Mouse (Mus musculus): ENCODE results near the gene Cyp2f2. TPM values are rescaled to one million over a fixed set of nuclear protein-coding genes. Genes with fewer than 3 reads are reported as not detected.
A peak's percentile ranks its signal among the peaks of the same experiment; 100 is the strongest.

Gene Cyp2f2
- 100 to 1,000 TPM in 1 of 2 experiments, 1 to 10 TPM in 1; 2.1 to 993 TPM for total RNA-seq (2021)
- 363 and 752 TPM in 2 replicates for polyA plus RNA-seq (2012; rRNA removed)
- long read RNA-seq, partial matches to known transcripts: 0 of 1 reads
- long read RNA-seq, other reads (novel, unspliced or antisense): 0 of 1 reads

DNA sequence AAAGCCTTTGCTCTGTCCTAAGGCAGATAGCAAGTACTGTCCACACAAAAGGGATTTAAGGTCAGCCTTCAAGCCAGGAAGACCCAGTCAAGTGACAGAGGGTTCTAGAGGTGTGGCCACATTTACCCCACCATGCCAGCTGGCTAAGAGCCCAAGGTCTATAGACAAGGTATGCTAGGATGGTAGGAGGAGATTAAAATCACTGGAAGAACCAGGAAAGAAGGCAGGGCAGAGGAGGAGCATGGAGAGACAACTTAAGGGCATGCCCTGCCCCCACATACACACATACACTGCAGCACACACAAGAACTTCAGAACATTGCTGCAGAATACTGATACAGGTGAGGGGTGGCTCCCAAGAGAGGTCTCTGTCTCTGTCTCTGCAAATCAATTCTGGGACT lies at the start of gene Cyp2f2:
Gene Cyp2f2 (plus strand): TSS at position 234 of the 400 bp plus-strand sequence.
- peak; percentile 79 for DNase-seq

DNA sequence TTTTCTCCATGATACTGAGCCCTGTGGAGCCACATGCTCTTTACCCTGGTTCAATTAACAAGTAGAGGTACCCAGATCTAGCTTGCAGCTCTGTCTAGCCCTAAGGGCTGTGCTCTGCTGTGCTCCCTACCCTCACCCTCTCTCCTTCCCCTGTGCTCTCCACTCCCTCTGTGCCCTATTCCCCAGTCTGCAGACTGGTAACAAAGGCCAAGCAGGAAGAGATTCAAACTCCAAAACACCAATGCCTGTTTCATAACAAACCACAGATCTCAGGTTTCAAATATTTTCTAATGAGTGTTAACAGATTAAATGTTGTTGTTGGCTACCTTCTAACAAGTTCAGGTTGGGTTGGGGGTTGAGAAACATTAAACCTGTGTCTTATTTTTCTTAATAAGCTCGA lies 41.1 kb upstream of the Cyp2f2 start:
- DNase-seq: no peak

DNA sequence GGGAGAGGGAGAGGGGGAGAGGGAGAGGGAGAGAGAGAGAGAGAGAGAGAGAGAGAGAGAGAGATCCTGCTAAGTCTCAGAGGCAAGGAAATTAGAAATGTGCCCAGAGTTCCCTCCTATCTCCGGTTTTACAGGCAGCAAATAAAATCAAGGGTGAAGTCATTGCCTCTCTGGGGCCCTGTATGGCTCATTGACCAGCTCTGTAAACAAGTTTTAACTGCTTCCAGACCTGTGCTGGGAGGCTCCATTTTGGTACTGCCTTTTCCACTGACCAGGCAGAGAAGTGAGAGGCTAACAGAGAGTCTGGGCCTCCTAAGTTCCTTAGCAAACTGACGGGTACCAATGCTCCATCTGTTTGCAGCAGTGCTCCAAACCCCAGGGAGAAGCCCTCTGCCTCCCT lies 38.1 kb upstream of the Cyp2f2 start:
- no peak for DNase-seq

DNA sequence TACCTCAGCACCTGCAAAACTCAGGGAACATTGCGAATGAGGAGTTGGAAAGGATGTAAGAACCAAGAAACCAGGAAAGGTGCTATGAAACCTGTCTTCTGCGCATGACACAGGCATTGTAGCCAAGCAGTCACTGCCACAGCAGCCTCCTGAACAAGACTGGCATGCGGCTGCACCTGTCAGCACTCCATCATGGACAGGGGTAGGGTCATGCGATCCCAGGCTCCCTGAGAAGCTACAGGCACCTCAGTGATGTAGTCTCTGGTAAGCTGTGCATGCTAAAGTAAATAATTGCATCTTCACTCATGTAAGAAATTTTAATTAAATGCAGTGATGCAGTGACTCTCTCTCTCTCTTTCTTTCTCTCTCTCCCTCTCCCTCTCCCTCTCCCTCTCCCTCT lies 28.7 kb upstream of the Cyp2f2 start:
- DNase-seq: no peak

DNA sequence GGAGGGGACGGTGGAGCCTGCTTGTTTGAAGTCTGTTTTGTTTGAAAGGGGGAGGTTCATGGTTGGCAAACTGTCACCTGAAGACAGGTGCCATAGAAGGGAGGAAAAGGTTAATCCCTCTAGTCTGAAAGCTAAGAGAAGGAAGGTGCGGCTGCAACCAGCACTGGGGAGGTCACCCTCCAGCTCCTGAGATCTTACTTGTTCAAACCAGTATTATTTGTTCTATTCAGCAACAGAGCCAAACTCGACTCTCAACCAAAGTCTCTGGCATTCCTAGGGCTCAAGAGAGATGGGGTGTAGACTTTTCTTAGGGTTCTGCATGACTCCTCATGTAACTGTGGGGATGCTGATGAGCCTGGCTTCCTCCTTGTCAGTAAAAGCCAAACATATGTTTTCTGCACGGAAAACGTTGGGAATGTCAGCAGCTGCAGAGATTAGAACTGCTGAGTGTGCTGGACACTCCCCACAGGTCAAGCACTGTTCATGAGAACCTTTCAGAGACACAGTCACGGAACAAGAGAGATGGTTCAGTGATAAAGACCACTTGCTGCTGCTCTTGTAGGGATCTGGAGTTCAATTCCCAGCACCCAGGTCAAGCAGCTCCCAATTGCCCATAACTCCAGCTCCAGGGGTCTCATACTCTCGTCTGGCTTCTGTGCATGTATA lies 27.5 kb upstream of the Cyp2f2 start:
- no peak for DNase-seq

DNA sequence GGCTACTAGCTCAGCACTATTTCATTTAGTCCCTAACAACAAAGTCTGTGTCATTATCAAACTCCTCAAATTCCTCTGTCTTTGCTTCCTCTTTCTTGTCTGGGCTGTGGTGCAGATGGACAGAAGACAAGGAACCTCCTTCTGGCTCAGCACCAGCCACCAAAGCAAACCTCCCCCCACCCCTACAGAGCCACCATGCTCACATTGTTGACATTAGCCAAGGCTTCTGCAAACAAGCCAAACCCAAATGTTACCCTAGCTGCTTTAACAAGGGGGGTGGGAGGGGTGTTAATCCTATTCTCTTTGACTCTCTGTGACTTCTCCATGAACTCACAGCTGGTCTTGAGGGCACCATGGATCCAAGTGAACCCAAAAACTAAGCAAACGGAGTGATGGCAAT lies 26.8 kb upstream of the Cyp2f2 start:
- no peak for DNase-seq

DNA sequence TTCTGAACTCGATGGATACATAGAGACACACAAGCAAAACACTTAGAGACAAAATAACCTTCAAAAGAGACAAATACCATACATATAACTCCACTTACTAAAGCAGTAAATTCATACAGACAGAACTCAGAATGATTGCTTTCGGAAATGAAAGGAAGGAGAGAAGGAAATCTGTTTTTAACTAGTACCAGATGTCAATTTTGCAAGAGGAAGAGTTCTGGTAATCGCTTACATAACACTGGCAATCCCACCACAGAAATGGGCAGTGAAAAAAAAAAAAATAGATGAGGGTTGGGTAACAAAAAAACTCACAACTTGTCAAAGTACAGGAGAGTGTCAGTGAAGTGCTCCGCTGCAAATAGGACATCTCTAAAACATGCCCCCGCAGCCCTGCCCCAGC lies 14.8 kb upstream of the Cyp2f2 start:
- no peak for DNase-seq

DNA sequence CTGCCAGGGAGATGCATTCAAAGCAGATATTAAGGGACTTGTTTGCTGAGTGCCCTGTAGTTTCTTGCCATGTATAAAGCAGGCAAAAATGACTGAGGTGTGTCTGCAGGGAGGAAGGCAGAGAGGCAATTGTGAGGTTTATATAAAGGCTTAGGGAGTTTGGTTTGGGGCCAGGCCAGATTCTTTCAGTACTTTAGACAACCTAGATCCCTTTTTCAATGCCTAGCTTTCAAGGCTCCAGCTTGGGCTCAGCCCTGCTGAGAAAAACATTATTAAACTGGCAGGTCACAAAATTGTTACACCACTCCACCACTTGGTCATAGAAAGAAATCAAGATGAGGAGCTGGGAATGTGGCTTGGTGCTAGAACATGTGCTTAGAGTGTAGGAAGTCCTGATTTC lies 9.4 kb upstream of the Cyp2f2 start:
- no peak for DNase-seq

DNA sequence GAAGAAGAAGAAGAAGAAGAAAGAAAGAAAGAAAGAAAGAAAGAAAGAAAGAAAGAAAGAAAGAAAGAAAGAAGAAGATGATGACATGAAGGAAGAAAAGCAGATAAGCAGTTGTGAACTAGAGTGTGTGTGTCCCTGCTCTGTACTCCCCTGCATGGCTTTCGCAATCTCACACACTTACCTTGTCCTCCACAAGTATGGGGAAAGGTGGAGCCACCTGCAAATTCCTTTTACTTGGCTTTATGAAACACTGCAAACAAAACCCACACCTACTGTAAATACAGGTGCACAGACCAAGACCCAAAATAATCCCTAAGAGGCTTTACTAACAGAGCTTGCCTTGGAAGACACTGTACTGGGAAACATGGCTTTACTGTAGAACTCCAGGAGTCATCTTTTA lies 8.7 kb upstream of the Cyp2f2 start:
- DNase-seq: no peak

DNA sequence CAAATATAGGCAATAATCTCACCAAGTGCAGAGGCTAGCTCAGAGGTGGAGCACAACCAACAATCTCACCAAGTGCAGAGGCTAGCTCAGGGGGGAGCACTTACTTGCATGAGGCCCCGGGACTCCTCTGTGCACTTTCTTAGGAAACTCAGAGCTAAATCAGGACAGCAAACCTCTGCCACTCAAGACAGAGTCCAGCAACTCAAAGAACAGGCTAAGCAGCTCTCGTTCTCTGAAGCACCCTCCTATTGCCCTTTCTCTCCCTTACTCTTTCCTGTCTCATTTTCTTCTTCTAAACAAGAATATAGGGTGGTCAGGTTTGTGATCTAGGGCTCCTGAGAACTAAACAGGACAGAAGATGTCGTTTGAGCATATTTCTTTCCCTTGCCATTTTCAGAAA lies 7.7 kb upstream of the Cyp2f2 start:
- no peak for DNase-seq

DNA sequence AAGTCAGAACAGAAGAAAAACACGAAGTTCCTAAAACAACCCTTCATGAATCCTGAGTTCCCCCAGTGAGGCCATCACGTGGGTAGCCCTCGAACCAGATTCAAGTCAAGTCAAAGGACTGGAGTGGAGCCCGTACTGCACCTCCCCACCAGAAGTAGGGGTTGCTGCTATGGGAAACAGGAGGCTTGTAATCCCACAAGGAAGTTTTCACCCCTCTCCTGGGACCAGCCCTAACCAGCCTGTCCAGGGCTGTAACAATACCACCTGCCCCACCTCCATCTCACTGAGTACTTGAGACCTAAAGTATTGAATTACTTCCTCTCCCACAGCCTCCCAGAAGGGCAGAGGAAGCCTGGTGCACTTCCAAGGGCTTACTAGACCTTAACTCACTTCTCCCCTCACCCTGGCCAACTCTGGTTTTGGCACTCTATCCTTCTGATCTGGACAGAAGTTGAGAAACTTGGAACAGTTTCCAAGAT lies 1.6 kb upstream of the Cyp2f2 start:
- peak; percentile 71 for DNase-seq

DNA sequence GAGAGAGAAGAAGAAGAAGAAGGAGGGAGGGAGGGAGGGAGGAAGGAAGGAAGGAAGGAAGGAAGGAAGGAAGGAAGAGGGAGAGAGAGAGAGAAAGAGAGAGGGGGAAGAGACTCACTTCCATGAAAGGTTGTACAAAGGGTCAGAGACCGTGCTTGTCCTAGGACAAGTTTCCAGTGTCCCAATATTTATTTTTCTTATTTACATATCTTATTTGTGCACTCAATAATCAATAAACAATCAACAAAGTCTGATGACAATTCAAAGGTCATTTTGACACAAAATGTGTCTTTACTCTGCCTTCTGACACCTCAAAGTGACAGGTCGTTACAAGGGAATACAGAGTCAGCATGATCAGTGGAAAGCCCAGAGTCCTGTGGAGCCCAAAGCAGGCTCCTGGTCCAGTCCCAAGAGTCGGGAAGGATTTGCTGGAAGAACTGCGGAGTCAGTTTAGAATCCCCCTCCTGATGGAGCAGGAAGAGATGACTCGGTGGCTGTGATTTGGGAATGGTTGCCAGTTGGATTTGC lies 4.7 kb downstream of the Cyp2f2 start:
- DNase-seq: no peak

DNA sequence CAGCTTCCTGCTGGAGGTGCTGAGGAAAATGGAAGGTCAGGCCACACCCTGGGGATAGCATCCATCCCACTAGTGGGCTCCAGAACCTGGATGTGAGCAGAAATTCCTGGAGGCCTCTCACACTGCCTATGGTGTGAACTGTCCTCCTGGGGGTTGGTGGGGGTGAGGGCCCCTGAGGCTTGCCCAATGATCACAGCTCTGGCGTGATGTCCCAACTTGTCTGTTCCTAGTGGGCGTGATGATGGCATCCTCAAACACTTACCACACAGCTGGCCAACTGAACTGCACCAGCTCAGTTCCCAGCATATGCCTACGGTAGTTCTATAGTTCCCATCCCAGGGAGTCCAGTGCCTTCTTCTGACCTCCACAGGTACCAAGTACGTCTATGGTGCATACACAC lies 5.3 kb downstream of the Cyp2f2 start:
- DNase-seq: no peak

DNA sequence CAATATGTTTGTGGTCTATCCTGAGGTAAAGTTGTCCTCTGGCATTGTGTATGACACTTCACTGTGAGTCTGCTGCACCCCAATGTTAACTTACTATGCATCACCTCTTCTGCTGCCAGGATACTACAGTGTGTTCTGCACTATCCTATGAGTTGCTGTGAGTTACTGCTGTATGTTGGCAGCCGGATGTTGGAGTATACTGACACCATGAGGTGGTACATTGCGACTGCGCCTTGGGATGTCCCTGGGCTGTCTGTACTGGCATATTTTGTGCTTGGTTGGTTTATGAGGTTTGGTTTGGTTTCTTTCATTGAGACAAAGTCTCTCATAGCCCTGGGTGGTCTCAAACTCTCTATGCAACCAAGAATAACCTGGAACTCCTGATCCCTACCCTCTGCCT lies 8.5 kb downstream of the Cyp2f2 start:
- peak; percentile 64 for DNase-seq

DNA sequence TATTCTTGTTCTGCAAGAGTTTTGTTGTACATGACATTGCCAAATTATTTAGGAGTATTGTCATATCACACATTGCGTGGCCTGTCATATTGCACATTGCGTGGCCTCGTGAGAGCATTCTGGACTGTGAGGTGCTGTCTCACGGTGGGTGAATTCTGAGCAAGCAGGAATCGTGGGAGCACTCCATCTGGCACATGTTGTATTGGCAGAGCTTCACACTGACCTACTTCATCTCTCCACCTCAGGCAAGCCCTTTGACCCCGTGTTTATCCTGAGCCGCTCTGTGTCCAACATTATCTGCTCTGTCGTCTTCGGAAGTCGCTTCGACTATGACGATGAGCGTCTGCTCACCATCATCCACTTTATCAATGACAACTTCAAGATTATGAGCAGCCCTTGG lies 9.2 kb downstream of the Cyp2f2 start:
- no peak for DNase-seq

DNA sequence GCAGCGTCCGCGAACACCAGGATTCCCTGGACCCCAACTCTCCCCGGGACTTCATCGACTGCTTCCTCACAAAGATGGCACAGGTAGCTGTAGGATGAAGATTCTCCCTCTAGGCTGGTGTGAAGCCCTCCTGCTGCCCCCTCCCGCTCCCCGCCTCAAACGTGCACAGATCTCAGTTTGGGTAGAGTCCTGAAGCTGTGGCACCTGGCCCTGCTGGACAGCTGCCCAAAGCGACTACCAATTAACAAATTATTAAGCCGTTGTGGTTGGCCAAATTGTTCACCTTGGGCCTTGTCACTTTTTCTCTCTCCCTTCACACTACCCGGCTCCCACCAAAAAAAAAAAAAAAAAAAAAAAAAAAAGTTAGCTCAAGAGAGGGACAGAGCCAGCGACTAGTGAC lies 10.1 kb downstream of the Cyp2f2 start:
- DNase-seq: no peak

DNA sequence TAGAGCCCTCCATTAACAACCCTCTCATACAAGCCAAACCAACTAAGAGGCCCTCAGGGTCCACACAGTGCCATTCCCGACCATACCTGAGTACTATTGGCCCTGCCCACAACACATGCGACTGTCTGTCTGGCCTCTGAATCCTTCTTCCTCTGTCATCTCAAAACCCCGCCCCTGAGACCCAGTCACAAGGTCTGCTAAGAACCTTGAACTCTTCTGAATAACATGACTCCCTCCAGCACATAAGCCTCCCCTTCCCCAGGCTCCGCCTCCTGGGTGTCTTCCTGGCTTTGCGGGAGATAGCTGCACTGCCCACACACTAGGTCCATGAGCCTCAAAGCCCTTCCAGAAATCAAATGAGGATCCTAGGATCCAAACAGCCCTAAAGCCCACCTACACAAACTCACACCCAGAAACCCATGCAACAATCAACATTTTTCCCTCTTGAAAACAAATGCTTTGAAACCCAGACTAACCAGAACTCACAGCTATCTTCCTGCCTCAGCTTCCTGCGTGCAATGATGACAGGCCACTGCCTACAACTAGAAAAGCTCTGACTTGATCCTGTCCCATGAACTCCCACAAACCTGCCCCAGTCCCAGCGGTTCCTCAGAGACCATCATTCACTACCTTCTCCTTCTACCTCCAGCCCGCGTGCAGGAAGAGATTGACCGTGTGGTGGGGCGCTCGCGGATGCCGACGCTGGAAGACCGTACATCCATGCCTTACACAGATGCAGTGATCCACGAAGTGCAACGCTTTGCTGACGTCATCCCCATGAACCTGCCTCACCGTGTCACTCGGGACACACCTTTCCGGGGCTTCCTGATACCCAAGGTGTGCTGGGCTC lies 11.0 kb downstream of the Cyp2f2 start:
- DNase-seq: peak; percentile 55

DNA sequence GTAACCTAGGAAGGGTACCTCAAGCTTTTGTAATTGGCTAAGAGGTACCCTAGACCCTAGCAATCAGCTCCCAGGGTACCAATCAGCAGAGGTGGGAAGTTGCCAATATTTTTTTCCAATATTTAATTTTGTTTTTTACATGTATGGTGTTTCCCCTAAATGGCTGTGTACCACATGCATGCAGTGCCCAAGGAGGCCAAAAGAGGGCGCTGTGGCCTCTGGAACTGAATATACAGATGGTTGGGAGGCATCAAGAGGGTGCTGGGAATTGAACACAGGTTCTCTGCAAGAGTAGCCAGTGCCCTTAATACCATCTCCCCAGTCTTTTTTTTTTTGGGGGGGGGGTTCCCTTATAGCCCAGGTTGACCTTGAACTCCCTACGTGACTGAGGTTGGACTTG lies 11.7 kb downstream of the Cyp2f2 start:
- no peak for DNase-seq

DNA sequence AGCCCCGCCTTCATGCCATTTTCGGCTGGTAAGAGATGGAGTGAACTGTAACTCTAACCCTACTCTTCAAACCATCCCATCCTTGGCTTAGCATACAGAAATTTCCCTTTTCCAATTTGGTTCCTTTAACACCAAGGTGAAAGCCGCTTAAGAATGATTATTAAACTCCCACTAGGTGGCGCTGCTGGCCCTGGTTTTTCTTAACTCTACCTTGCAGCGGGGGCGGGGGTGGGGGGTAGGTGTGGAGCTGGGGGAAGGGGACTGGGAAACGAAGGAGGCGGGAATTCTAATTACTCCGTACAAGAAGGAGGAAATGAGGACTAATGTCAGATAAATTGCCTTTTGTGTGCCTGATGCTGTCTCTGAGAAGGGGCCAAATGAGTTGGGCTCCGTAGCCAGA lies 12.9 kb downstream of the Cyp2f2 start:
- peak; percentile 56 for DNase-seq

DNA sequence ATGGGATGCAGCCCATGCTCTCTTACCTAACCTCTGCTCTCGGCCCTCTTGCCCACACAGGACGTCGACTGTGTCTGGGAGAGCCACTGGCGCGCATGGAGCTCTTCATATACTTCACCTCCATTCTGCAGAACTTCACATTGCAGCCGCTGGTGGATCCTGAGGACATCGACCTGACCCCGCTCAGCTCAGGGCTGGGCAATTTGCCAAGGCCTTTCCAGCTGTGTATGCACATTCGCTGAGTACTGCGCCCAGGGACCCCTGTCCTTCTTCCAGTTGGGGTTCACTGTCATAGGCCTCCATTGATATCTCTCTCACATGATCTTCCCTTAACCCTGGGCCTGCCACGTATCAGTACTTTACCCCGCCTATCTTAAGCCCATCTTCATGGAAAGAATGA lies 13.4 kb downstream of the Cyp2f2 start:
- DNase-seq: no peak

DNA sequence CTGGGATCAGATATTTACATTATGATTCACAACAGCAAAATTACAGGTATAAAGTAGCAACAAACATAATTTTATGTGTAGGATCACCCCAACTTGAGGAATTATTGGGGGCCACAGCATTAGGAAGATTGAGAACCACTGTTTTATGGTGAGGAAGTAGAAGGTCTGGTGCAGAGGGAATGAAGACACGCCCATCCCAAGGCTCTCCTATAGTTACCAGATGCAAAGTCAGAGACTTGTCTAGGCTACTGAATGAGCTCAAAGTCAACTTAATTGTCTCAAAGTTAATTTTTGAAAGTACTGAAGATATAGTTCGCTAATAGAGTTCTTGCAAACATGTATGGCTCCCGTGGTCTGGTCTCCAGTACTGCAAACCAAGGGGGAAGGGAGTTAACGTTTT lies 14.0 kb downstream of the Cyp2f2 start:
- no peak for DNase-seq

DNA sequence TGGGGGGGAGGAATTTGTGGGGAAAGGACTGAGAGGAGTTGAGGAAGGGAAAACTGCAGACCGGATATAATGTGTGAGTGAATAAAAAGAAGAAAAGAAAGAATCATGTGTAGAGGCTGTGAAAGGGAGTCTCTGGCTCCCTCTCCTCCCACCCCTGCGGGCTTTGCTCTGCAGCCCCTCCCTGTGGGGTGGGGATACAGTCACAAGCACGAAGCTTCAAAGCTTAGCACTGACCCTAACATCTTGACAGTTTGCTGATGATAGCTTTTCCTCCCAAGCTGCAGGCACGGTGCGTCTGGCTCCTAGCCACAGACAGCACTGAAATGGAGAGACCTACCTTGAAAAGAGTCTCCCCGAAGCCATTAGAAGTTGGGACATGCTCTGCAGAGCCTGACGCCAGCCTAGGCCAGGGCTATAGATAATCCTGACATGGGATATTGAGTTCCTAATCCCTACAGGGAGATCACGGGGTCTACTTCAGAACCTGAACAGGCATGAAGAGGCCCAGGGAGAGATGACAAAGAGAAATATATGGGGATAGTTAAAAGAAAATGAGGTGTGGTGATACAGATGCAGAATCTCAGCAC lies 16.8 kb downstream of the Cyp2f2 start:
- DNase-seq: no peak

Measured in adrenal gland, adult 2 months (tissue).